Mouse (Mus musculus): ENCODE results near the gene Arhgap28.

- TF ChIP-seq CTCF (IDR thresholded peaks at IDR 0.05; ENCODE audit: borderline replicate concordance, insufficient read depth, low read depth, low read length) (no peak), POLR2A (IDR thresholded peaks at IDR 0.05; ENCODE audit: borderline replicate concordance, insufficient read depth, low read length) (no peak)
Observed at GRCm38 (mm10) chr17:67901161-67901560, 102.8 kb downstream of the Arhgap28 start.

Data from cerebellum, adult 2 months (tissue).